Mouse (Mus musculus) ovary, adult 18-20 months (tissue): ENCODE data around the gene Dpagt1.
"Not testable (repeated sequence)": the region's sequence is repeated elsewhere in the genome, so short reads cannot be mapped to it uniquely, and the experiment has no call there.

Source experiments
- DNase-seq: peaks from one replicate; pipeline ENCODE4 v3.0.0; 2022; ENCODE audit warnings: low spot score, mixed read lengths

Dpagt1 gene

DNA sequence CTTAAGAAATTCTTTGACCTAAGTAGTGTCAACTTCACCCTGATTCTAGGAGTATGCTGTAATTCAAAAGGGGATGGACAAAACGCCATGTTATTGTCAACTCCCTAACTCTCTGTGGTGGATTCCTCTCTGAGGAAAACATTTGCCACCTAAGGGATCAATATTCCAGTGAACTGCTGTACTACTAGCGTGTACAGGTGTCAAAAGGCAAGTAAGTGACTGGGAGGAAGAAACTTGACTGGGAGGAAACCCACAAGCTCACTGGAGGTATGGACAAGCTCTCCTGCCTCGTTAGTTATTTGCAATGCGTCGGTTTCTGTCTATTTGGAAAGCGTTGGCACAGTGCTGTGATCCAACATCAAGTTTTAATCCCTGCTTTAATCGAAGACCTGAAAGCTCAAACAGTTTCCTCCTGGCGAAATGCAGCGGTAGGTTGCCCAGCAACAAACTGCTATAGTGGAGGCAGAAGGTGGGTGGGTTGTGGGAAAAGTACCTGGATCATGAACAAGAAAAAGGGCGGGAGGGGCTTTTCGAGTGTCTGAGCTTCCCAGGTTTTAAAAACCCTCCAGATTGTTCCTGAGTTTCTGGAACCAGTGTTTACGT is at the start of gene Dpagt1:
Gene Dpagt1 (plus strand): TSS at position 252 of the 603 bp plus-strand sequence.
- no peak for DNase-seq

DNA sequence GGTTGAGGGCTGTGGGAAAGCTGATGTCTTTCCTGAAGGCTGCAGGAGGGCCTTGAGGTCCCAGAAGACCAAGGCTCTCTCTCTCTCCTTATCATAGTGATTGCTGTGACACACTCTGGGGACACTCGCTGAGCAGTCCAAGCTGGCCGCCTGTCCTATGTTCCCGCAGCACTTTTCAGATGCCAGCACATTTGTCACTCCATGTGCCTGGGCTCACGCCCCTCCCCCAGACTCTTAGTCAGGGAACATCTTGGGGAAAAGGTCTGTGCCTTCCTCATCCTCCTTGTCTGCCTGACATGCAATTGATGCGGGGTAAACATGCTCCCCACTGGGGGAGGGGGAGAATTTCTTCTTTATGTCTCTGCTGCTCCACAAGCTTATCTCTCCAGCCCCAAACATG is 42.6 kb upstream of the Dpagt1 start:
- DNase-seq = no peak

DNA sequence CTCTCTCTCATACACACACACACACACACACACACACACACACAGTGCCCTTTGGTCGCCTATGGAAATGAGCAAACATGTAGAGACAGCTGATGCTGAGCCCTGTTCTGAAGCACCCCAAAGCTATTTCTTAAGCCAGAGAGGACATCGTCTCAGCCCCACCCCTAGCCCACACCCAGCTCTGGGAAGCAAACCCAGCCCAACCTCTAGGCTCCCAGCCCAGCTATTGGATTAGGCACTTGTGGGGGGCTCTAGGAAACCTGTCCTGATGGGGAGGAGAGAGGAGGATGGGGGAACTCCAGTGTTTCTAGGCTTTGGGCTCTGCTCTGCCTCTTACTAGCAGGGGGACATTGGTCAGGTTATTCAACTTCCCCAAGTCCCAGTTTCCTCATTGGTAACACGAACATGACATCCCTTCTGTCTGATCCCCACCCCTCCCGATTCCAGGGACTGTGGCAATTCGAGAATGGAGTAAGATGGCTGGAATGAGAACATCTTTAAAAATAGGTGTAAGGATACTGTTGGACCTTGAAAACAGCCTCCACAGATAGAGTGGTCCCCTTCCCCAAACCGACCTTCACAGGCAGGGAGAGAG is 39.5 kb upstream of the Dpagt1 start:
- no peak for DNase-seq

DNA sequence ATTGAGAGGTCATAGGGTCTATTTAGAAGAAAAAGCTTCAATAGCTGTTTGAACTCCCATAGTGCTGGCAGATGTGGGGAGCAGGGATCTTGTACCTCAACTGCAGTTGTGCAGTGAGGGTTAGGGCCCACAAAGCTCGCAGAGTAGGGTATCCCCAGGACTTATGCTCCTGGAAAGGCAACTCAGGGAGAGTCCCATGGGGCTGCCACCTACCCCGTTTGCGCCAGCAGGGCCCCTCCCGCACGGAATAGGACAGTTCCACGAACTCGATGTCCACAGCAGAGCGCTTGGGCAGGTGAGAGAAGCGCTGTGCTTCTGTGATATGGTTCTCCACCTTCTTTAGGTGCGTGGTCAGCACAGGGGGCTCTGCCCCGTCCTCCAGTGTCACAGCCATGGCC is 38.8 kb upstream of the Dpagt1 start:
- DNase-seq = no peak

DNA sequence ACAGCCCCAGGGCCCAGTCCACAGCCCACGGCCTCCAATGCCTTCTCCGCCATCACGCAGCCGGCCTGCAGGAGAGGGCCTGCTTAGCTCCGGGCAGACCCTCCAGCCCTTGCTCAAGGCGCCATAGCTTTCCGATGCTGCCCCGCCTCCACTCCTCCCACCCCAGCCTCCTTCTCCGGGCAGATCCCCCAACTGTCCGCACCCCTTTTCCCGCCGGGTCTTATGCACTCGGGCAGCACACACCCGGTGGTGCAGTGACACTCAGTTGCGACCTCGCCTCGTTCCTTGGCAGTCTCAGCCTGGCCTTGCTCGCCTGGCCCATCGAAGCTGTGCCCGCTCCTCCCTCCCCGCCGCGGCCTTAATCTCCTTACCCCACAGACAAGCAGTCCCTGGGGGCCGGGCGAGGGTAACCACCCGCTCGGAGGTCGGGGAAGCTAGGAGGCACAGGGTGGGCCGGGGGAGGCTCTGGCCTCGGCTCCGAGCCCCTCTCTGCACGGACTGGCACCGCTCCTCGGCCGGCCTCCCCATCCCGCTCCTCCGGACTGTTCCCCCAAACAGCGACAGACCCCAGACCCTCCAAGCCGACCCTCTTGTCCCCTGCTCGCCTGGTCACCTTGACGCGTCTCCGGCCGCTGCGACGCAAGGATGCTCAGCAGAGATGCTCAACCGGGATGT is 38.3 kb upstream of the Dpagt1 start:
- DNase-seq = peak; percentile 41

DNA sequence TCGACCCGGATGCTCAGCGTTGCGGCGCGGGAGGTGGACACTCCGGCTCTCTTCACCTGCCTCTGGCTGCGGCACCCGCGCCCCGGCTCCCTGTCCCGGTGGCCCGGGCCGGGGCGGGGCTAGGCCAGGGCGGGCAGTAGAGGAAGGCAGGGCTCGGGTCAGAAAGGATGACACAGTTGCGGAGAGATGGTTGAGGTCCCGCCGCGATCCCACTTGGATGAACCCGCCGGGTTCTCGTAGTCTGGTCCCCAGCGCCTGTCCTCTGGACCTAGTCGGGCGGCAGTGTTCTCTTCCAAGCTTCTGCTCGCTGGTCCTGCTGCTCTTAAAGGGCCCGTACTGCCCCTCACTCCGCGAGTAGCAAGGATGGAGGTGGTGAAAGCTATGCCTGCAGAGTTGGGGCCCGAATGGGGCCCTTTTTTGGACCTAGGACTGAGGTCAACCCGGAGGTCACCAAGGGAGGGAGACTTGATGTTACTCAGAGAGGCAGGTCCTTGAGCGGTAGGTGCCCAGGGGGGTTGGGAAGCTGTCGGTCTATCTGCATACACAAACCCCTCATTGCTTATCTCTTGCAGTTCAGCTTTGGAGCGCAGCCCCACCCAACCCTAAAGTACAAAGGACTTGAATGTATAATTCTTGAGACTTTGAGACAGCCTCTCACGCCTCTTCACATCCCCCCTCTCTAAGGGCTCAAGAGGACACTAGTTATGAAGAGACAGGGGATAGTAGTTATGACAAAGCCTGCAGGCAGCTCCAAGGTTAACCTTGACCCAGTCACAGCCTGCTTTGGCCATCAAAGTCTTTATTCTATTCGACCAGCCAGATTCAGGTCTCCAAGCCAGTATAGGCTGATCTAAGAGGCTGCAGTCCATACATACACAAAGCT is 37.5 kb upstream of the Dpagt1 start, which contains the start of gene Abcg4:
Gene Abcg4 (minus strand): TSS at position 540 of the 883 bp plus-strand sequence.
- no peak for DNase-seq

DNA sequence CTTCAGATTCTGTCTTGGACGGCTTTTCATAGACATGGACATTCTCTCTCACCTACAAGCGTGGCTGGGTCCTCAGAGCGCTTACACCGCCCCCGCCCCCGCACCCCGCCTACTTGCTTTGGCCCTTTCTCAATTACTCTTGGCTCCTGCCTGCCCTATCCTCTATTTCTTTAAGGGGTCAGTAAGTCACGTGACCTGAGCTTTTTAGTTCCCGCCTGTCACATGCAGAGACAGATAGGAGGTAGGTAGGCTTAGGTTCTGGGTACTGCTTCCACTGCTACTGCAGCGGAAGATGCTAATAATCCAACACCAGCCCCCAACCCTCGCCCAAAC is 36.9 kb upstream of the Dpagt1 start:
- DNase-seq = no peak

DNA sequence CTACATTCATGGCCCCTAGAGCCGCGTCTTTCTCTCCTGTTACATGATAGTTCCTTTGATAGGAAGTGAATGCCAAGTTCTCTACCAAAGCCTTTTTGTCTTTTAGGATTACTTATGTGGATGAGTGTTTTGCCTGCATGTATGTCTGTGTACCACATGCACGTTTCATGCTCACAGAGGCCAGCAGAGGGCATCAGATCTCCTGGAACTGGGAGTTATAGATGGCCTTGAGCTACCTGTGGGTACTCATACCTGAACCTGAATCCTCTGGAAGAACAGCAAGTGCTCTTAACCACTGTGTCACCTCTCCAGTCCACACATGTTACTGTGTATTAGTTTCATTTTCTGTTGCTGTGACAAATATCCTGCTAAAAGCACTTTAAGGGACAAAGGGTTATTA is 33.3 kb upstream of the Dpagt1 start:
- no peak for DNase-seq

DNA sequence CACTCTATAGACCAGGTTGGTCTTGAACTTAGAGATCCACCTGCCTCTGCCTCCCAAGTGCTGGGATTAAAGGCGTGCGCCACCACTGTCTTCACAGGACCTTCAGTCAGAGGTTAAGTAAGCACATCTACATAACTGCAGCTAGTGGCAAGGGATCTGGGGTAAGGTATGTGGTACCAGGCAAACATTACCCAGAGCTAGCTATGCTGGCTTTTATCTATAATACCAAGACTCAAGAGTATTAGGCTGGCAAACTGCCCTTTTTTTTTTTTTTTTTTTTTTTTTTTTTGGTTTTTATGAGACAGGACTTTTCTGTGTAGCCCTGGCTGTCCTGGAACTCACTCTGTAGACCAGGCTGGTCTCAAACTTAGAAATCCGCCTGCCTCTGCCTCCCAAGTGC is 25.8 kb upstream of the Dpagt1 start:
- not testable (repeated sequence) for DNase-seq

DNA sequence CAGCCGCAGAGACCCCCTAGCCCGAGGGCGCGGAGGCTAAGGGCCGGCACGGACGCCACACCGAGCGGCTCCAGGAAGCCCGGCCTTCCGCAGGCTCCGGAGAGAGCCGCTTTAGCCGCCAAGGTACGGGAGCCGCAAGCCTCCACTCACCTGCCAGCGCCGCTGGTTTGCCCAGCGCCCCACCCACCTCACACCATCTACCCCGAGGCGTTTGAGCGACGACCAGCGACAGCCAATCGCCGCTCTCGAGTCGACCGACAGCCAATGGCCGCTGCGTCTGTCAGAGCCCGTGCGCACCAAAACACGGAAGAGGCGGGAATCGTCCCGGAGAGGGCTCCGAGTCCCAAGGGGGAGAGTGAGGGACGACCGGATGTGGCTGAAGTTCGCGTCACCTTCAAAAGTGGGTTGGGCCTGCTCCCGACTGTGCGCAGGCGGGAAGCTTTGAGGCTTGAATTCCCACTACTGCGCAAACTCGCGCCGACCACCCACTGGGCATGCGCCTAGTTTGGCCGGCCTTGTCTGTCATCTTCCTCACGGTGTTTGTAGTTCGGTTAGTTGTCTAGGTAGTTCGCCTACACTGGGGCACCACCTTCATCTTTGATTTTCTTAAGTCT is 20.2 kb upstream of the Dpagt1 start, which contains the start of gene Hinfp:
Gene Hinfp (minus strand): TSS at position 206 of the 614 bp plus-strand sequence.
- peak; percentile 99 for DNase-seq

DNA sequence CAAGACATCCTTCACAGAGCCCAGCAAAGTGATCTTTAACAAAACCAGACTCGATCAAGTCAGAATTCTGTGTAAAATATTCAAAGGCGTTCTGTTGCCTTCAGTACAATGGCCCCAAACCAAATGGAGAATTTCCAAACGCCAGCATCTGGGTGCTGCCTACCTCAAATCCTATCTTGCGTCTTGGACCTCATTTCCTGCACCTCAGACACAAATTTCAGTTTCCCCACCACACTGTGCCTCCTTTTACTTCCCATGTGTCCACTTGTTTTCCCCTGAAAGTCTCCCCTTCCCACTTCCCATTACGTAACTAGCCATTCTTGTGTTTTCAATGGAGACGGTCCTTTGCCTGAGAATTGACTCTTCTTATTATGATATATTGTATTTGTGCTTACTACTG is 19.3 kb upstream of the Dpagt1 start:
- DNase-seq = no peak

DNA sequence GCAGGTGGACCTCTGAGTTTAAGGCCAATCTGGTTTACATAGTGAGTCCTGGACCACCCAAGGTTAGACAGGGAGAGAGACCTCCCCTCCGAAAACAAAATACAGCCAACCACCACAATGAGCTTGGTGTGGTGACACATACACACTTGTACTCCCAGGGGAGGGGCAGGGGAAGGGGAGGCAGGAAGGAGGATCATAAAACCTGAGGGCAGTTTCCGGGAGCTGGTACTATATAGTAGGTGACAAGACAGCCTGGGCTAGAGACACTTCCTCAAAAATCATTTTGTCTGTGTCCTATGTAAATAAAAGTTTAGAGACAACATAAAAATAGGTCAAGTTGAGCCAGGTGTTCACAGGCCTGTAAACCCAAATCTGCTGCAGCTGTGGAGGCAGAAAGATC is 18.6 kb upstream of the Dpagt1 start:
- no peak for DNase-seq

DNA sequence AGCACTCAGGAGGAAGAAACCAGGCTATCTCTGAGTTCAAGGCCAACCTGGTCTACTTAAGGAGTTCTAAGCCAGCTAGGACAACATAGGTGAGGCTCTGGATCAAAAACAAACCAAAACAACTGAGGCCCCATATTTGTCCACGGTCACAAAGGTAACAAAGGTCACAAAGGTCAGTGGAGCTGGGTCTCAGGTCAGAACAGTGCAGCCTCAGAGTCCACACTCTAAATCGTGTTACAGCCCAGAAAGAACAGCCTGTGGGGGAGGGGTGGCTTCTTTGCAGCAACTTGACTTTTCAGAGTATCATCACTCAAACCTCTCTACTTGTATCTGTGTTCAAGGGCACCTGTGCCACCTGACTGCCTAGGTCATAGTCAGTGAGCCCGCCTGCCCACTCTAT is 16.1 kb upstream of the Dpagt1 start:
- no peak for DNase-seq

DNA sequence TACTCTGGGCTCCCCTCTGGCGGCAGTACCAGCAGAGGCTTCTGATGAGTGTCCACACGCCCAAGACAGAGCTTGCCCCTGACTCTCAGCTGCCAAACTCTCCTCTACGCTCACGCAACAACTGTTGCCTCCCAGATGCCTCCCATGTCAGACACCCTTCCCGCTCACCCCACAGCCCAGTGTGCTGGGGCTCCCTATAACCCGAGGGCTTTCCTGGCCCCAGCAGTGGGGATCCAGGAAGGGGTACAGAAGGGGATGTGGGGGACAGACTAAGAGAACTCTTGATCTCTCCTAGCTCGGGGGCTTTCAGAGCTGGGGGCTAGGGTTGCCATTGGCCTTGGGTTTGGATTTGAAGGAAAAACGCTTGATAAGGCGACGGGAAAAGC is 15.1 kb upstream of the Dpagt1 start:
- DNase-seq = no peak

DNA sequence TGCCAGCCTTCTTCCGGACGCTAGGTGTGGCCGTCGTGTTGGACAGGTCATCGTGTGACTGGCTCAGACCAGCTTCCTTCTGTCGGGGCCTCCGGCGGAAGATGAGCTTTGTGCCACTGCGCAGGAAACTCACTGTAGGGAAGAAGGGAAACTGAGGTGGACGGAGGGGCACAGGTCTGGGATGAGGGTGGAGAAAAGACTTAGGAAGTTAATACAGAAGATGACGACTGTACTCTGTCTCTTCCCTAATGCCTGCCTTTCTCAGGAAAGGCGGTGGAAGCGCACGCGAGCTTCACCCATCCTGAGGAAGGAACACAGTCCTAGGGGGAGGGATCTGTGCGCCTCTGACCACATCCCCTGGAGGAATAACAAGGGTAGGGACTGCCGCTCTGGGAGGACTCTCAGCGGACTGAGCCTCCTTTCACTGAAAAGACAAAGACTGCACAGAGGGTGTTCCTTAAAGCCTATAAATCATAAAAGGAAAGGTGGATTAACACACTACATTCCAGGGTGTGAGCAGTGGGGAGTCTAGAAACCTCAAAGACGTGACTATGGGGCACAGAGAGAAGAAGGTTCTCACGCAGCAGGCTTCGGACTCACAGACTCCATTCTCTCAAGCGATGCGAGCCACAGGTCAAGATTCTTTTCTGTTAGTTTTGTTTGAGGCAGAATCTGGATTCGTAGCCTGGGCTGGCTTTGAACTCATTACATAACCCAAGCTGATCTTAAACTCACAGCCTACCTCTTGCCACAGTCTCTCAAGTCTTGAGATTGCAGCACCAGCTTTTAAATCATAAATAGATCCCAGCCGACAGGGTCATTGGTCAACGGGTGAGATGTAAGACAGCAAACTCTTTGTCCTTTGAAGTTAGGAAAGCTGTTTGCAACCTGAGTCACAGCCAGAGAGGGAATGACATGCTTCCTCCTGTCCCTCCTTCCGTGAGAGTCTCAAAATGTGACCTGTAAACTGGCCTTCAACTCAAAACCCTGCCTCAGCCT is 14.4 kb upstream of the Dpagt1 start:
- no peak for DNase-seq

DNA sequence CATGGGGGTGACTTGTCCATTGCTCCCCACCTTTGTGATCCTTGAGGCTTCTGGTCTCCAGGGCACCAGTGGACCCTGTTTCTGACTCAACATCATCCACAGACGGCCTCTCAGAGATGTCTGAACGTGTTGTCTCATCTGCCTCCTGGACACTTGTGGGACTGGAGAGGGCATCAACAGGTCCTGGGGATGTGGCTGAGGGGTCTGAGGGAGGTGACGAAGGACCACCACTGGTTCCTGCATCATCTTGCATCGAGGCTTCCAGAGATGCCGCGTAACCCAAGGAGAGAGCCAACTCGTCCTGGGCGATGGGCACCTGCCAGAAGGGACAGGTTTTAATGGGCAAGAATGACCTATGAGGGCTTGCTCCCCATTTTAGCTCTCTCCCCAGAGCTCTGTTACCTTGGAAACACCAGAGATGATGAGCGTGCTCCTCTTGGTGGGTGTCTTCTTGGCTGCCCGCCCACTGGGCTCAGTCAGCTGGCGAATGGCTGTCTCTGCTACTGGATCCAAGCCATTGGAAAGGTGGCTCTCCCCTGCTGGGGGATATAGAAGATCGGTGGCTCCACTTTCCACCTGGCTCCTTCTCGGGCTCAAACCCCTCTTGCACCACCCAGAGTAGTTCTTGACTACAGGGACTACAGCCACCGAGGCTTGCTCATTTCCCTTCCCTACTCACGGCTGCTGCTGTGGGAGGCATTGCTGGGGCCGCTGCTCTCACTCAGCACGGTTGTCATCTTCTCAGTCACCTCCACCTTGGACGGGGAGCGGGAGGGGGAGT is 12.2 kb upstream of the Dpagt1 start:
- no peak for DNase-seq

DNA sequence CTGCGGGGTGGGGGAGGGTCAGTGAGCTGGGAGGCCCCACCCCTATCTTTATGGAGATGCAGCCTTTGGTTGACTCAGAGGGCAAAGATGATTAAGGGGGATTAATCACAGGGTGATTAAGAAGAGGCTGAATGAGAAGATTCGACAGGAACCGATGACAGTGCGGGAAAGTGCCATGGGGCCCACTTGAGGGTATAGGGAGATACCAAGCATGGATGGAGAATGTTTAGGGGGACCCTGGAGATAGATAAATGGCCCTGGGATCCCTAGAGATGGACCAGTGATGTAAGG is 11.6 kb upstream of the Dpagt1 start:
- DNase-seq = no peak

DNA sequence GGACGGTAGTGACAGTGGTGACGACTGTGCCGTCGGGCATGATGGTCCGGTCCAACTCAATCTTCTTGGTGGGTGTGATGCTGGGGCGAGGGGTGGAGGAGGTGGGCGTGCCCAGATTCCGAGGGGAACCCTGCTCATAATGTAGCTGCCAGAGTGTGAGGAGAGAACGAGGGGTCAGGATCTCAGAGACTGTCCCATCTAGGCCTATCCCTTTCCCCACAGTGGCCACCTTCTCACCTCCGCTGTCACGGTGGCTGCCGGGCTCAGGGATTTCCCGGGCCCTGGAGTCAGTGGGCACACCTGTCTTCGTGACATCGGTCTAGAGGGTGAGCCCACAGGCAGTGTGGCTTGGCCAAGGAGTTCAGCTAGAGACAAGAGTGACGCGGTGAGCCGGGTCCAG is 10.9 kb upstream of the Dpagt1 start:
- no peak for DNase-seq

DNA sequence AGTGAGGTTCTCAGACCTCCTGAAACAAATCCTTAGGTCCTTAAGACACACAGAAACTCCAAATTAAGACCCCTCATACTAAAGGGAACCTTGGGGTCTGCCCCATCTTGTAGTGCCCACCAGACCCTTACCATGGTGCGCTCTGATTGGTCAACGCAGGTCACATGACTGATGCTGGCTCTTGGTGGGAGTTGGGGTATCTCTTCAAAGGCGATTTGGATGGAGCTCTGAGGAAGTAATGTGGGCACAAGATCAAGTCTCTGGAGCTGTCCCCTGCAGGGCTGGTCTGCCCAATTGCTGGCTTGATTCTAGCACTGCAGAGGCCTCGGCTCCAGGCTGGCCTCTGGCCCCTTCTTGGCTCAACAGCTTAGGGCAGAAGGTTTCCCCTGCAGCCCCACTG is 8.4 kb upstream of the Dpagt1 start:
- DNase-seq = no peak

DNA sequence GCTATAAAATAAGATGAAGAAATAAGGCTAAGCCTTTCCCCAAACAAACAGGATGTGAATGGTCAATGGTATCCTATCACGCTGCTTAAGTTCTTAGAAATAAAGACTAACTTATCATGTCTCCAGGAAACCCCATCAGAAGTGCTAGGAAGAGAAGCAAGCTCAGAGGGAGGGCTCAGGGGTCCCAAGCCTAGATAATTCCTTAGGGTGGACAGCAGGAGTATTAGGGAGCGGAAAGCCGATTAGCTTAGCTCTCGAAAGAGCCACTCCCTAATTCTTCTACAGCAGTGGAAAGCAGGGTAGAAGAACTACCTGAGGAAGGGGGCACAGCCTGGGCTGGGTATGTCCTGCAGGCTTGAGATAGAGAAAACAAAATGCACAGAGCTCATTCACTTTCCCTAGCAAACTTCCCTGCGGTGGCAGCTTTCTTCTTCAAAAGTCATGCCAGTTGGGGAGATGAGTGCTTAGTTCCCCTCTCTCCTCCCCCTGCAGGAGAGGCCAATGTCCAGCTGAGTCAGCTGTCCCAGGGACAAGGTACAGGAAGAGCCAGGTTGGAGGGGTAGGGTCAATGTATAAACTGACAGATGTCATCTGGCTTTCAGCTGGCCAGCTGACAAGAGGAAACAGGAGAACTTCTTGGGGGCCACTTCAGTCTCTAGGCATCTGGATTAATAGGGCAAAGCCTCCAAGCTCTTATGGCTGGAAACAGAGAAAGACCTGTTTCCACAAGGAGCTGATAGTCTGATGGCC is 7.6 kb upstream of the Dpagt1 start:
- DNase-seq = no peak
